Mouse (Mus musculus) heart, postnatal 0 days (tissue): ENCODE results near the gene Rnf43.

Source experiments
- CTCF ChIP-seq: IDR thresholded peaks from 2 replicates; pipeline ENCODE4 v1.5.1; 2016; ENCODE audit warnings: antibody characterized with exemption, control low read depth, low read depth
- EP300 ChIP-seq: IDR thresholded peaks from 2 replicates; pipeline ENCODE4 v1.6.1; 2016; ENCODE audit warnings: antibody characterized with exemption, low read depth

- TF ChIP-seq CTCF (no peak), EP300 (no peak)
Observed at GRCm38 (mm10) chr11:87752307-87752706, 89.8 kb downstream of the Rnf43 start.
